Mouse (Mus musculus): Measurements from ENCODE around the gene Chd2.

DNA sequence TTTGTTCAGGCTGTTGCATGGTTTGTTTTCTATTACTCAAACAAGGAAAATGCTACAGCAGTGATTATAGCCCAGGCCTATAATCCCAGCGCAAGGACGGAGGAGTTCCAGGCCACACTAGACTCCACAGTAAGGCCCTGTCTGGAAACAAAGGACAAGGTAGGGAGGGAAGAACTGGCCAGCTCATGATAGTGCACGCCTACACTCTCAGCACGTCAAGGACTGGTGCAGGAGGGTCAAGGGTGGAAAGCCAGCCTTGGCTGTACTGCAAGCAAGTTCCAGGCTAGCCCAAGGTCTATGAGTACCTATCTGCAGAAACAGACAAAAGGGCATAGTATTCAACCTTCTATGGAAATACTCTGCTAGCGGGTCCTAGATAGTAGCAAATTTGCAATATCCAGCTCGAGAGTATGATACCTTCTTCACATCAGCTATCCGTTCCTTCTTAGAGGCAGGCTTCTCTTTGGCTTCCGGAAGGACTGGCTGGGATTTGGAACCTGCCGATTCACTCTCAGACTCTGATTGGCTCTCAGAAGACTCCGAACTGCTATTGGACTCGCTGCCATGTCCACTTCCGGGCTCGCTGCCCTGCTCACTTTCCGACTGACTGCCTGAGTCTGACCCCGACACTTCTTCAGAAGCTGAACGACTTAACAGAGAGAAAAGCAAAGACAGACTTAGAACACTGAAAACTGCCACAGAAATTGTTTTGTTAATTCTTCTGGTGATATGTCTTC, 22.4 kb downstream of the Chd2 start:
- TF ChIP-seq CTCF (IDR thresholded peaks at IDR 0.05; ENCODE audit: low read depth, low read length) (no peak), POLR2A (IDR thresholded peaks at IDR 0.05; ENCODE audit: extremely low read depth, insufficient read depth, low read length) (no peak)

Measured in liver, adult 2 months (tissue).